Mouse (Mus musculus) heart, postnatal 14 days (tissue): ENCODE measurements around the gene Mob3b. TPM values are rescaled to one million over a fixed set of nuclear protein-coding genes. Genes with fewer than 3 reads are reported as not detected.
A peak's percentile ranks its signal among the peaks of the same experiment; 100 is the strongest.

ENCODE experiments used
- DNase-seq, 2 experiments: peaks; one replicate each; pipeline ENCODE4 v3.0.0; 2021 to 2022
- intact Hi-C: fragments of 180-260 bp; cut with DNase I; formaldehyde crosslinking; loops from one replicate; pipeline ENCODE4 v1.15.1; 2025
- total RNA-seq, 2 experiments: library from RNA; stranded (reverse); gene quantifications; 2 replicates each; pipeline ENCODE4 v1.2.3; 2021

Gene Mob3b
- total RNA-seq, 2 experiments from 2014 or later = 1.1 to 1.8 TPM

DNA sequence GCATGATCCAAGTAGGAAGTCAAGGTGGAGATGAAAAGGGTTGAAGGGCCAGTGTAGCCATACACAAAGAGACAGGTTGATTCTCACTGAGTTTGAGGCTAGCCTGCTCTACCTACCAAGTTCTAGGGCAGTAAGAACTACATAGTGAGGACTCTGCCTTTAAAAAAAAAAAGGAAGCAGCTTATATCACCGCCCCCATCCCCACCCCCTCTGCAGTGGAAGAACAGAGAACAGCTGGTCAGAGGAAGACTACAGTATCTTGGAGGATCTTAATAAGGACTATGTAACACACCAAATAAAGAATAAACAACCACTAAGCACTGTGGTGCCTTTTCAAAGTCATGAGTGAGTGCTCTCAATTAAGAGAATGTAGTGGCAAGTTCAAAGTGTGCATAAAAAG, 138.9 kb downstream of the Mob3b start:
- intact Hi-C loops = no loop called here
- no peak for DNase-seq

DNA sequence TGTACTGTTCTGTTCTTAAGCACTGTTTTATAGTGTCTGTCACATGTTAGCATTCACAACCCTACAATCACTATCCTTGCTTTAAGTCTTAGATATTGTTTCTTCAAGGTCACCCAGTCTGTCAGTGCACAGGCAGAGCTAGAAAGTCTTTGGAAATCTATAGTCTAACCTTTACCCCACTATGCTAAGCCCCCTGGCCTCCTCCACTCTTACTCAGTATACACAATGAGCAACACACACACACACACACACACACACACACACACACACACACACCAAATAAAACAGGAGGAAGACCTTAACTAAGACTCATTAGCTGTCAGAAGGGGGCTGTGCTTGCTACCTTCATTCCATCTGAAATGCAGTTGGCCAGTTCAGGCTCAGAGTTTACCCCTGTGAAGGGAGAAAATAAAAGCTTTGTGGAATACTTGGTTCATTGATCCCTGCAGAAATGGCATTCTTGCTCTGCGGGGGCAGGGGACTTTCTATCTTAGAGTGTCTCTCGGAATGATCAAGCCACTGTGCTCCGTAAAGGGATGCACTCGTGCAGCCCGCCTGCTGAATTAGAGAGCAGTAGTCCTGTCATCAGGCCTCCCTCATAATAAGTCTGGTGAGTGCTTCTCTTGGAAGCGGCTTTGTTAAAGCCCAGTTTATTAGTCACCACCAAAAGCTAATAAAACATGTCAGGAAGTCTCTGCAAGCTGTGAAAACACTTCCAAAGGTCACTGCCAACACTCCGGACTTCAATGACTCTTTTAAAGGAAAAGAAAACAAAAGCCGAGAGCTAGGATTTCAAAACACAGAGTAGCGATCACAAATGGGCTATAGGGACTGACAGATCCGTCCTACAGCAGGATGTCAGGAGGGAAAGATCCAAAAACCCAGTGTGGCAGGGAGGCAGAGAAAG, 144.6 kb downstream of the Mob3b start:
- intact Hi-C loops = no loop called here

DNA sequence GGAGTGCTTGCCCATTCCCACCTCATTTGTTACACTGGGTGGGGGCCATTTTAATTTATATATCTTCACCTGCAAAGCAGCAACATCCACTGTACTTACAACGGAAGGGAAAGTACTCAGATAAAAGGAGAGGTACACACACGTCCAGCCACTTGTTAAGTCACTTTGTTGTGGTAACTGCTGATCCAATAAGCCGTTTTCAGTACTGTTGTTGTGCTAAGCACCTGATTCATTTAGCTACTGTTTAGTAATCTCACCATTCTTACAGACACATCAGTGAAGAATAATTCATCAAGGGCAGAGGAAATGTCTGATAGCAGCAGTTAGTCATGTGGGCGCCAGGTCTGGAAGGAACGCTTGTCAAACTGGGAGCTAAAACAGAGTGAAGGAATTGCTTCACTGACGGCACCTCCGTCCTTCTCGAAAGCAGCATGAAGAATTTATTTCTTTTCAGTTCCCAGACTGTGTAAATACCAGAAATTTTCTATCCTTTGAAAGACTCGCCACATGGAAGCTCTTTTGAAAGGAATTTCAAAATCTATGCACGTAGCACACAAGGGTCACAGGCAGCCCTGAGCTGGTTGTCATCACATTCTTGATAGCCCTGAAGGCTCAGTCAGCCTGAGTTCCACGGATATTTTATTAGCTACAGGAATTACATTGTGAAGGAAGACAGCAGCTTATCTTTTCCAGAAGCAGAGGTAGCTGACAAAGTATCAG, 150.6 kb downstream of the Mob3b start:
- intact Hi-C loops = no loop called here

More for the DNA sequence above, 144.6 kb downstream of the Mob3b start:
- DNase-seq = peak in 1 of 2 experiments; percentile 11

DNA sequence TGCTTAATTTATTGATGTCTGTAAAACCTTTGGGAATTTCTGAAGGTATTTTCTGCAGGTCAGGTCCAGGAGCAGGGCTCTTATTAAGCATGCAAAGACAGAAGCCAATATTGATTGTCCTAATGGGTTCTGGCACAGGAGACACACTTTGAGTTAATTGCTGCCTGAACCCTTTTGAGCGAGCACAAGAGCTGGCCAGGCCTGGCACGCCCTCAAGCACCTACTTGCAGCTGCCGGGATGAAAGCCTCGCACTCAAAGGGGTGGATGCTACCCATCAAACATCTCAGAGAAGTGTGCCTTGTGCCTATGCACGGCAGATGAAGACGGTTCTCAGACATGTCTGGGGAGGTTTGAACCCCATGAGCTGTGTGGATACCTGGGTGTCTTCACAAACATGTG, 151.2 kb downstream of the Mob3b start:
- DNase-seq = no peak
- intact Hi-C loops = no loop called here

More for the DNA sequence above, 150.6 kb downstream of the Mob3b start:
- no peak for DNase-seq

DNA sequence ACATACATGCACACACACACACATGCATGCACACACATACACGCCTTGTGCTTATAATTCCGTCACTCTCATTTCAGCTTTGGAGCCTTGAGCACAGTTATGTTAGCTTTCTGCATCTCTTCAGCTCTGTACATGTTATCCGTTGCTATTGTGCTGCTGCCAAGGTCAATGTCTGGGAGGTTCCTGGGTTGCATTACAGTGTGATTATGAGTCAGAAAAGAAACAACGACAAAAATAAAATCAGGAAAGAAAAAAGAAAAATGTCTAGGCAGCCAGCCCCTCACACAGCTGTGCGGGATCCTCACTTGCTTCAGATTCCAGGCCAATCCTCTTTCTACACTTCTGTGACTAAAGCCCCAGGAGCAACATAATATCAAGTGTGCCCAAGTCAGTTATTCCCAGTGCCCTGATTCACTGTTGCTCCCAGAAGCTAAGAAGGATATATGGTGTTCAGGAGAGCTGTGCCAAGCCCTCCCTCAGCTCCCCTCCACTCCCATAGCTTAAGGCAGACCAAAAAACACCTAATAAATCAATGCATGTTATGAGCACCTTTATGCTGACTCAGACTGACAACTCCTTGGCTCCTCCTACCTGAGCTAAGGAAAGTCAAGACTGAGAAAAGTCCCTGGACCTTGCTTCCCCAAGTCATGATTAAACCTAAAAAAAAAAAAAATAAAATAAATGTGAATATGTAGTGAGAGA, 152.1 kb downstream of the Mob3b start:
- intact Hi-C loops = no loop called here

DNA sequence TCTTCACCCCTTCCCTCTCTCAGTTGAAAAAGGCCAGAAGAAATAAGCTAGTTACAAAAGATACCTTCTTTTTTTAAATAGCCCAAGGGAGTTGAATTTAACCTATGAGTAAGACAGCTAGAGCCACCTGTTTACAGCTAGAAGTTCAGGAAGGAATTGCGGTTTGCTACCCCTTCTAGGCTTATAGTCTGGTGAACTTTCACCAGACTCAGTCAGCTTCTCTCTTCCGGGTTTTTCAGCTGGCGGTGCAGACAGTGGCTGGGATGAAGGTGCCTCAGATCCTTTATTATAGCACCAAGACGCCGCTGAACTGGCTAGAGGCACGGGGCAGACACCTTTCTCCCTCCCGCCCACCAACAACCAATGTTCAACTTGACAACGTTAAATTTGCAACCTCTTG, 152.8 kb downstream of the Mob3b start:
- no peak for DNase-seq
- intact Hi-C loops = no loop called here

More for the DNA sequence above, 152.1 kb downstream of the Mob3b start:
- DNase-seq = peak; percentile 7 to 33

DNA sequence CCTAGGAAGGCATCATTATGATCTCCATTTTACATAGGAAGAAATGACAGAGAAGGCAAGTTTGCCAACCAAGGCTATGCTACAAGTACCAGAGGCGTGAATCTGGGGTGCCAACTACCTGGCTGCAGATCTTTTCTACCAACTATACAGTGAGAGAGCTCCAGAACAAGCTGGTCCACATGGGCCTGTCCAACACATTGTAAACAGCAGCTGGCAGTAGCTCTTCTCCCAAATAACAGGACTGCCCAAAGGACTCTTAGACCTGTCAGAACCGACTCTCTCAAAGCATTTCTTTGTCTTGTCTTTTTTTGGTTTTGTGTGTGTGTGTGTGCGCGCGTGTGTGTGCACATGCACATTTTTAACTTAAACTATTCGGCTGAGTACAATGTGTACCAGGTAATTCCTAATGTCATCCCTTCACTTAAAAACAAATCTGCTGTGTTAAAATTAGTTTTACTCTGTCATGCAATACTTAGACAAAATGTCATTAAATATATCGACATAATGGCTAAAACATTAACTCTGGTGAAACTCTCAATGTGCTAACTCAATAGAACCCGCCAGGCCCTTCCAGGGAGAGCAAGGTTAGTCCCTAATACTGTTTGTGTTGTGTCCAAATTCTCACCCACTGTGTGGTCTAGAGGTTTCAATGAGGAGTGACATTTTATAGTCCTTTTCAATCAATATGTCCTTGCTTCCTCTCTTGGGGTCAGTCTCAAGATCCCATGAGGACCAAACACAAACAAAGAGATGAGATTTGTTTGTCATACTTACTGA, 153.5 kb downstream of the Mob3b start:
- intact Hi-C loops = no loop called here
- no peak for DNase-seq

DNA sequence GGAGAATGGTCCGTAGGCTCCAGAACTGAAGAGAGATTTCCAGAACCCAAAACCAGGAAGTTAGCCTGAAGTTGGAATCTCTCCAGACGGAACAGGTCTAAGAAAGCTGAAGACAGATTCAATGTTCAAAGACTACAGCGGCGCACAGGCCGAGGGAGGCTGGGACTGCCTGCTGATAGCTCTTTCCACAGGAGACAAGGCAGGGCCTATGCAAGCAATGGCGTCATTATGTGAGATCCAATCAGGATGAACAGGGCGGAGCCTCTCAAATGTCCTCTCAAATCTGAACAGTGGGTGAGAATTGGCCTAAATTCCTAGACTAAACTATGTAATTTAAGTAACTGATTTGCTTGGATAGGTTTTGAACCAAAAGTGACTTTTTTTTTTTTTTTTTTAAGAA, 160.7 kb downstream of the Mob3b start:
- intact Hi-C loops = no loop called here
- DNase-seq = no peak

DNA sequence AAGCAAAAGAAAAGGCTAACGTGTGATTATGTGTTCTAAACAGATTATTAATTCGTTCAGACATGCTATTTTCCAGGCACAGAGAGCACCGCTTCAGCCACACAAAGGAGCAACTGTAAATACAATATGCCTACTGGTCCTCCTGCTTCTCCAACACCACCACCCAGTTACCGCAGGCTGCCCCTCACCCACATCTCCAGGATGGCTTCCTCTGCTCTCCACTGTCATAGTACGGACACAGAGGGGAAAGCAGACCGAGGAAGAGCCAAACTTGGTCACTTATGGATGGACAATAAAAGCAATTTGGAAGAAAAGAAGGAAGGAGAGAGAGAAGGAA, 163.7 kb downstream of the Mob3b start:
- no peak for DNase-seq
- intact Hi-C loops = no loop called here

DNA sequence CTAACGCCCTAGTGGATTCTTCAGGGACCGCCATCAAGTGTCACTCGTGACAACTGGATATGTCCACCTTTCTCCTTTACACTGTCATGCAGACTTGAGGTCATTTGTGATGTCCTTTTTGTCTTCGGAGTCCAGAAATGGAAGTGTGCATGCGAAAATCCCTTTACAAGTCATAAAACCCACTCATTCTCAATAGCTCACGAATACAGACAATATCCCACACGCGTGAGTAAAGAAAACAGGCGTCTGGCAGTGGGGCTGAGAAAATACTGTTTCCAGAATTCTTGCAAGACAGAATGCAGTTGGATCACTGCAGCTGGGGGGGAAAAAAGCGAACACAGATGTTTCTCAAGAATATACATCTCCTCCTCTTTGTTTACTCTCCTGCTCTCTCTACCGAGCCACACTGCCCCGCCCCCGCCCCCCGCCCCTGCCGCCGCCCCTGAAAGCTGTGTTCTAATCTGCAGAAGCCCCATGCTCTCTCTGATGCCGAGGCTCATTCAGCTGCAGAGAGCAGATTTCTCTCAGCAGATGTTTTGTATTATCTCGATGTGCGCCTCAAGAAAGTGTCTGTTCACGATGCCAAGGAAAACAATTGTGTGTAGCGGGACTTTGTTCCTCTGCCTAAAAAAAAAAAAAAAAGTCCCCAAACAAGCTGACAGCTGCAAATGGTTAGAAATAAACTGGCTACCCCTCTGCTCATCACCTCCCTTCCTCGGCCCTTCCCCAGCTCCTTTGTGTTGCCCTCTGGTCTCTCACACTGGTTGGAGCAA, 164.2 kb downstream of the Mob3b start:
- DNase-seq = no peak
- intact Hi-C loops = no loop called here

DNA sequence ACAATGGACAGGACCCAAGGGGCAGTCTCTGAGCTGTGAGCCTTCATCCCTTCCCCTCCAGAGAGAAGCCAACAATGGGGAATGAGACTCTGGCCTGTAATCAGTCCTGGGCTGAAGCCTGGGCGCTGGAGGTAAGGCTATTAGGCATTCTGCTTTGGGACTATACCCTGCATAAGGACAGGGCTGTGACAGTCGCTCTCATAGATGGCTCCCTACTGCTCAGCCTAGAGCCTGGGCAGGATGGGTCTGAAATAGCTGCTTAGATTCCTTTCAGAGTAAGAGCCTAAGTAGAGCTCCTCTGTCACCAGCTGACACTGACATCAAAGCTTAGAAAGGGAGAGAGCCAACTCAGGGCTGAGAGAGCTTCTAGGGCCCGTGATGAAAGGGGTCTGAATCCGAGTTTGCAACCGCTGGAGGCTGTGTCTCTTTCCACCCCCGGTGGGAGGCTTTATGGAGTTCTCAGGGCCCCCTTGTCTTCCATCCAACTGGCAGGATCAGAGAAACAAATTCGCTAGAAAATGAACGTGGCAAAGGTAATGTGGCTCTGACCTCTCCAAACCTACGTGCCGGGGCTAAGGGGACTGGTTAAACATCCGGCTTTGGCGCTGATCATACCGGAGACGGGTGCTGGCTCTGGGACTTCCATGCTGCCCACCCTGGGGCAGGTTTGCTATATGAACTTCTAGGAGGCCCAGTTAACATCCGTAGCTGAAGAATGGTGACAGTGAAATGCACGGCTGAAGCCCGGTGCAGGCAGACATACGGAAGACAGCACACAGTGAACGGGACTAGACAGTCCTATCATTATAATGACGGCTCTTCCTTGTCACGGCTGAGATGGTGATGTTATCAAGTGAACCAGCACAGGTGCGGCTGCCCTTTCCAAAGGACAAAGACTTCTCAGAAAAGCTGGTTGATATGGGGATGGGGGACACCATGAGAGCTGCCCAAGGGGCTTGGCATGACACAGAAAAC, 165.1 kb downstream of the Mob3b start:
- no peak for DNase-seq
- intact Hi-C loops = no loop called here

DNA sequence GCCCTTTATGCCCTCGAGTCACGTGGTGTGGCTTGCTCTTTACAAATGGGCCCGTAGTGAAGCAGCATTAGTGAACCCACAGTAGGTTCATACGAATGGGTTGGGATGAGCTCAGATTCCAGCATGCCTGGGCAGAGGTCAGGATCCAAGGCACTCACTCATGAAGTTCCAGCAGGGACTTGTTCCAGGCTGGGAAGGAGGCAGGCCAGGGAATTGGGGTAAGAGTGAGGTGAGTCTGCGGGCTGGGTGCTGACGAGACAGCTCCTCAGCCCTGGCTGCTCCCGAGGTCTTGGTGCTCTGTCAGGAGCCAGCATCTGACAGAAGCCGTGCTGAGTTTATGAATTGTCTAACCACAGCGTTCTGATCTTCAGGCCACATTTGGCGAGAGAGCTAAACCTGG, 166.2 kb downstream of the Mob3b start:
- no peak for DNase-seq
- intact Hi-C loops = no loop called here

DNA sequence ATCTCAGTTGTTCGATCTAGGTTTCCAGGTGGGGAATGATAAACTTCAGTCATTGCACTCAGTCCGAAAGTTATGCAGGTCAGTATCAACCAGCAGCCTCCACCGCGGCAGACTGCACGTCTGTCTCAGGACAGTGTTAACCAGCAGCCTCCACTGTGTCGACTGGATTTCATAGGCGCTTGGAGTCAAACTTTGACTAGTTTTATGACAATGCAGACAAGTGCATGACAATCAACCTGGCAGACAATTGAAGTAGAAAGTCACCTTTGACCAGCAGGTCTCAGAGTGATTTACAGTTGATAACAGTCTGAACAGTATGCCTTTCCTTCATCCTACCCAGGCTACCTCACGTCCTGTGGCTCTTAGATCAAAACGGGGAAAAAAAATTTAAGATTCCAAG, 166.6 kb downstream of the Mob3b start:
- no peak for DNase-seq
- intact Hi-C loops = no loop called here

DNA sequence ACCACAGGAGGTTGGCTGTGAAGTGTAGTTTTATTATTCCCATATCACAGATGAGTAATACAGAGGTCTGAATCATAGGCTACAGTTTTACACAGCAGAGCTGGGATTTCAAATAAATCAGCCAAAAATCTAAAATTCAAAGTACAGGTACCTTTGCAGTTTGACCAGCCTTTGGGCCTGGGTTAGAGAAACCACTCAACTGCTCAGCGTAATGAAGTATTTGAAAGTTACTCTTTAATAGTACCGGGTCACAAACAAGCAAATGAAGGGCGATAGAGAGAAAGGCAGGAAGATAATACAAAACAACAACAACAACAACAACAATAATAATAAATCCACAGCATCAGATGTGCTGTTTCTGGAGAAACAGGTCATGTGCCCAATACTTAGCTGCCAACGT, 169.7 kb downstream of the Mob3b start:
- no peak for DNase-seq
- intact Hi-C loops = no loop called here

DNA sequence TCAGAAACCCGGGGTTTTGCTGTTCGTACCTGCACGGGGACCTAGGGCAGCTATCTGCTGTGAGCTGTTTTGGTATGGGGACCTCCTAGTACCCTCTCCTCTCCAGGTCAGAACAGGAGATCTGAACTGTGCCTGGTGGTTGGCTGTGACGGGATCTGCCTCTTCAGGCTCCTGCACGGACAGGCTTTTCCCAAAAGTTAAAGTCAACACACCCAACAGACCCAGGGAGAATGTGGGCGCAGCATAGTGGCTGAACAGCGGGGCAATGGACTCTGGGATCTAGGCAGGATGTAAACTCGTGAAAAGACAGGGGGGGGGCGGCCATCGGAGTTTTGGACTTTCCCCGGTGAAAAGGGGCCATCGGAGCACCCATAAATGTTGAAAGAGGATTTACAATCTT, 170.2 kb downstream of the Mob3b start:
- DNase-seq = no peak
- intact Hi-C loops = no loop called here

DNA sequence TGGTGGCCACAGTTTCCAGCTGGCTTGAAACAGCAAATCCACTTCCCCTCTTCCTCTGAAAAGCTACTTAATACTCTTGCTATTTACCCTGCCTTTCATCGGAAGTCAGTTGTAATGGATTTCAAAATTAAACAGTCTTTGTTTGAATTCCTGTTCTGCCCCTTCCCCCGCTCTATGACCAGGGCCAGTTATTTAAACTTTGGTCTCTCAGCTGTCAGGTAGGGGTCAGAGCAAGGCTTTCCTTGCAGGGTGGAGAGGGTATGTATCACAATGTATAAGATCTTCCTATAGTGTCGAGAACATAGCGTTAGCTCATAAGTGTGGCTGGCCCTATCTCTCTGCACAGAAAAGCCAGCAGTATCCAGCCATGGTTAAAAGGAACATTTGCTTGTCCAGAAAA, 170.6 kb downstream of the Mob3b start:
- intact Hi-C loops = no loop called here
- DNase-seq = no peak

DNA sequence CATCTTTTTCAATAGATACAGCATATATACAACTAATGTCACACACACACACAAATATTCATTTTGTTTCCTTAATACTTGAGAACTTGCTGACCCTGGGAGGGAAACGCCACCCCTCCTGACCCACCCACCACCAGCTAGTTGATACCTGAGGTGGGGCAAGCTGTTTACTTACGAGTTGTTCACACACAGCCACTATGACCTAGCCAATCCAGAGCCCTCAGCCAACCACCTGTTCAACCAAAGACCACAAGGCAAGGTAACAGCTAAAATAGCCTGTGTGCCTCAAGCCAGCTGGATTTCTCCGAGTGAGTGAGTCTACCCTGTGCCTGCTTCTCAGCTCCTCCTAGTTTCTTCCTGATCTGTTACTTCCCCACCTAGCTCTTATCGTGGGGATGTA, 172.9 kb downstream of the Mob3b start:
- intact Hi-C loops = no loop called here

DNA sequence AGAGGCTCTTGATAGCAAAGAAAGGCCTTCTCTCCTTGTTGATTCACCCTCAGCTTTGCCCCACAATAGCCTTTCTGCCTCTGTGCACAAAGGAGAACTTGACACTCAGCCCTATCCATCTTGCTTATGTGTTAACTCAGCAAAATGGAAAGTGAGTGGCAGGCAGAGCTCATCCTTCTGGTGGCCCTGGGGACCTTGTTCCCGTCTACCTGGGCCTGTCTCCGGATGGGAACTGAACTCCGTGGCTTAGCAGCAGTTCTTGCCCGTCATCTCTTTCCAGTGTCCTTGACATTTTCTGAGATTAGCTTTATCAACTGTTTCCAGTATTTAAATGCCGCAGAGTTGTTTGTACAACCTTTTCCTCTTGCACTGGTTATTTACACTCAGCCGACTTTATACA, 173.8 kb downstream of the Mob3b start:
- intact Hi-C loops = no loop called here
- no peak for DNase-seq

More for the DNA sequence above, 172.9 kb downstream of the Mob3b start:
- no peak for DNase-seq
